Mouse (Mus musculus) ES-E14 (cell line): ENCODE measurements around the gene Olfr1342.

Experiments
- HCFC1 ChIP-seq: IDR thresholded peaks from 2 replicates; pipeline ENCODE4 v1.6.1; 2012; ENCODE audit warnings: low read length, inconsistent platforms, borderline replicate concordance; ENCODE audit not compliant: insufficient read depth
- MAFK ChIP-seq: IDR thresholded peaks from 2 replicates; pipeline ENCODE4 v1.6.1; 2014; ENCODE audit warnings: mild to moderate bottlenecking, low read depth, low read length, inconsistent platforms; ENCODE audit not compliant: insufficient read depth
- ZC3H11A ChIP-seq: IDR thresholded peaks from 2 replicates; pipeline ENCODE4 v1.6.1; 2012; ENCODE audit warnings: low read depth, mild to moderate bottlenecking, inconsistent platforms, low read length, borderline replicate concordance

GRCm38 (mm10) chr4:118721742-118722483 is 29.4 kb upstream of the Olfr1342 start:
- TF ChIP-seq HCFC1 = no peak
- TF ChIP-seq MAFK = peak; percentile 88
- no peak for TF ChIP-seq ZC3H11A
